ENCODE assay signal across 7 mouse cellular contexts in genomic region chr2:156143953-156144724, GRCm38 (mm10). TPM values are rescaled to one million over a fixed set of nuclear protein-coding genes. Genes with fewer than 3 reads are reported as not detected.
DNase-seq lines count a peak whose midpoint lies in the region; ATAC-seq and TF ChIP-seq lines count a peak whose summit lies in the region.

Gene Romo1 (plus strand): TSS chr2:156144039.
Gene Nfs1 (minus strand): TSS chr2:156144186.

- H3K9ac ChIP-seq in embryonic facial prominence, embryonic 12.5 days = peak within 1 kb of the TSS; percentile 81
- peak within 1 kb of the TSS; percentile 85 for H3K9ac ChIP-seq in limb, embryonic 12.5 days (replicated peaks)
- H3K9ac ChIP-seq in midbrain, embryonic 15.5 days = peak within 1 kb of the TSS; percentile 76

- peak within 1 kb of the TSS; percentile 94 for H3K27ac ChIP-seq in embryonic facial prominence, embryonic 12.5 days
- H3K27ac ChIP-seq in kidney, adult 2 months (ENCODE audit: insufficient read depth, low read depth, low read length) = peak within 1 kb of the TSS; percentile 74
- peak within 1 kb of the TSS; percentile 95 for H3K27ac ChIP-seq in limb, embryonic 12.5 days
- peak within 1 kb of the TSS; percentile 92 for H3K27ac ChIP-seq in midbrain, embryonic 15.5 days
- H3K27ac ChIP-seq in spleen, adult 2 months (ENCODE audit: insufficient read depth, low read length) = peak within 1 kb of the TSS; percentile 86

- H3K36me3 ChIP-seq in embryonic facial prominence, embryonic 12.5 days = peaks cover 28% of the 10 kb centered on the region
- peaks cover 11% of the 10 kb centered on the region for H3K36me3 ChIP-seq in kidney, adult 2 months (ENCODE audit: control insufficient read depth, insufficient read depth, low read length)
- peaks cover 34% of the 10 kb centered on the region for H3K36me3 ChIP-seq in limb, embryonic 12.5 days
- peaks cover 26% of the 10 kb centered on the region for H3K36me3 ChIP-seq in midbrain, embryonic 15.5 days (replicated peaks)
- H3K36me3 ChIP-seq in spleen, adult 2 months (ENCODE audit: control insufficient read depth, insufficient read depth, low read length) = peaks cover 20% of the 10 kb centered on the region

- TF ChIP-seq CTCF in kidney, adult 2 months (conservative IDR thresholded peaks at IDR 0.05; ENCODE audit: insufficient read depth, insufficient read length, low read depth, low read length) = no peak
- no peak for TF ChIP-seq CTCF in spleen, adult 2 months (IDR thresholded peaks at IDR 0.05; ENCODE audit: extremely low read depth, insufficient read depth, insufficient read length, insufficient replicate concordance)

- no peaks in the 10 kb centered on the region for H3K27me3 ChIP-seq in embryonic facial prominence, embryonic 12.5 days
- no peaks in the 10 kb centered on the region for H3K27me3 ChIP-seq in kidney, adult 2 months (replicated peaks; ENCODE audit: control insufficient read depth, insufficient read depth, low read length)
- H3K27me3 ChIP-seq in limb, embryonic 12.5 days = no peaks in the 10 kb centered on the region
- no peaks in the 10 kb centered on the region for H3K27me3 ChIP-seq in midbrain, embryonic 15.5 days (replicated peaks)
- no peaks in the 10 kb centered on the region for H3K27me3 ChIP-seq in spleen, adult 2 months (ENCODE audit: control insufficient read depth, insufficient read depth, low read length)

- peak; percentile 99 for ATAC-seq in embryonic facial prominence, embryonic 12.5 days (ENCODE audit: insufficient number of reproducible peaks, insufficient read depth, low FRiP score, low TSS enrichment)
- peak; percentile 99 for ATAC-seq in limb, embryonic 12.5 days (ENCODE audit: insufficient number of reproducible peaks, insufficient read depth, low FRiP score, low TSS enrichment, low read depth)
- peak; percentile 99 for ATAC-seq in midbrain, embryonic 15.5 days (replicated peaks)

- TF ChIP-seq POLR2A in kidney, adult 2 months (IDR thresholded peaks at IDR 0.05; ENCODE audit: low read depth, low read length) = peak; percentile 27
- peak; percentile 51 for TF ChIP-seq POLR2A in spleen, adult 2 months (IDR thresholded peaks at IDR 0.05; ENCODE audit: low read depth, low read length)

- WGBS in embryonic facial prominence, embryonic 12.5 days = under 1% methylated on average over 70 of the region's 70 CpGs
- WGBS in kidney, adult 2 months = under 1% methylated on average over 70 of the region's 70 CpGs
- WGBS in limb, embryonic 12.5 days = under 1% methylated on average over 69 of the region's 70 CpGs
- WGBS in midbrain, embryonic 15.5 days = under 1% methylated on average over 70 of the region's 70 CpGs
- WGBS in spleen, adult 2 months = under 1% methylated on average over 70 of the region's 70 CpGs

- H3K4me2 ChIP-seq in embryonic facial prominence, embryonic 12.5 days (replicated peaks) = peak within 1 kb of the TSS; percentile 68
- peak within 1 kb of the TSS; percentile 65 for H3K4me2 ChIP-seq in limb, embryonic 12.5 days
- H3K4me2 ChIP-seq in midbrain, embryonic 15.5 days = peak within 1 kb of the TSS; percentile 72

- H3K4me3 ChIP-seq in embryonic facial prominence, embryonic 12.5 days = peak within 1 kb of the TSS; percentile 84
- peak within 1 kb of the TSS; percentile 64 for H3K4me3 ChIP-seq in kidney, adult 2 months (ENCODE audit: insufficient read depth, low read depth, low read length)
- peak within 1 kb of the TSS; percentile 81 for H3K4me3 ChIP-seq in limb, embryonic 12.5 days (replicated peaks)
- peak within 1 kb of the TSS; percentile 82 for H3K4me3 ChIP-seq in midbrain, embryonic 15.5 days
- H3K4me3 ChIP-seq in spleen, adult 2 months (ENCODE audit: extremely low read depth, insufficient read depth, insufficient read length) = peak within 1 kb of the TSS; percentile 90

- no peaks in the 10 kb centered on the region for H3K9me3 ChIP-seq in embryonic facial prominence, embryonic 12.5 days
- no peaks in the 10 kb centered on the region for H3K9me3 ChIP-seq in limb, embryonic 12.5 days
- H3K9me3 ChIP-seq in midbrain, embryonic 15.5 days = no peaks in the 10 kb centered on the region

- DNase-seq in adrenal gland, postnatal 25 days = peak; percentile 91
- DNase-seq in heart, adult 18-20 months = peak; percentile 92 to 95
- DNase-seq in kidney, adult 2 months = peak; percentile 93
- DNase-seq in spleen, adult 2 months (ENCODE audit: low read depth in 1 of 2, low spot score in 2 of 2) = peak; percentile 84 to 91

- H3K4me1 ChIP-seq in embryonic facial prominence, embryonic 12.5 days = peaks cover 13% of the 10 kb centered on the region; the same call in 1 of the 2 replicates
- peaks cover 4% of the 10 kb centered on the region; the same call in 1 of the 2 replicates for H3K4me1 ChIP-seq in kidney, adult 2 months (ENCODE audit: control insufficient read depth, insufficient read depth, low read length)
- peaks cover 5% of the 10 kb centered on the region for H3K4me1 ChIP-seq in limb, embryonic 12.5 days (replicated peaks)
- peaks cover 19% of the 10 kb centered on the region for H3K4me1 ChIP-seq in midbrain, embryonic 15.5 days
- no peaks in the 10 kb centered on the region for H3K4me1 ChIP-seq in spleen, adult 2 months (ENCODE audit: control insufficient read depth, insufficient read depth, insufficient read length)

RNA-seq across cellular contexts. Expression of gene Romo1, which starts in this region (rescaled TPM):
- total RNA-seq in adrenal gland, postnatal 25 days (2021) = 259 and 329 TPM in 2 replicates
- polyA plus RNA-seq in embryonic facial prominence, embryonic 12.5 days (2016; fragmentation: Nextera tagmentation; extraction: Ambion mirVana) = 428 and 448 TPM in 2 replicates
- total RNA-seq in heart, adult 18-20 months (2021) = 100 to 1,000 TPM; 383 to 389 TPM
- 396 and 507 TPM in 2 replicates for polyA plus RNA-seq in kidney, adult 2 months (2012; rRNA removed)
- polyA plus RNA-seq in limb, embryonic 12.5 days (2016; fragmentation: Nextera tagmentation; extraction: Ambion mirVana) = 447 and 463 TPM in 2 replicates
- 377 and 400 TPM in 2 replicates for polyA plus RNA-seq in midbrain, embryonic 15.5 days (2015; fragmentation: Nextera tagmentation; extraction: Ambion mirVana)
- polyA plus RNA-seq in spleen, adult 2 months (2012; rRNA removed) = 129 and 151 TPM in 2 replicates

RNA-seq across cellular contexts. Expression of gene Nfs1, which starts in this region (rescaled TPM):
- total RNA-seq in adrenal gland, postnatal 25 days (2021) = 93.5 and 99.3 TPM in 2 replicates
- polyA plus RNA-seq in embryonic facial prominence, embryonic 12.5 days (2016; fragmentation: Nextera tagmentation; extraction: Ambion mirVana) = 30.7 and 34.2 TPM in 2 replicates
- 10 to 100 TPM; 93.7 to 97.1 TPM for total RNA-seq in heart, adult 18-20 months (2021)
- 112 and 138 TPM in 2 replicates for polyA plus RNA-seq in kidney, adult 2 months (2012; rRNA removed)
- polyA plus RNA-seq in limb, embryonic 12.5 days (2016; fragmentation: Nextera tagmentation; extraction: Ambion mirVana) = 32.9 and 33.7 TPM in 2 replicates
- 35.4 and 35.8 TPM in 2 replicates for polyA plus RNA-seq in midbrain, embryonic 15.5 days (2015; fragmentation: Nextera tagmentation; extraction: Ambion mirVana)
- polyA plus RNA-seq in spleen, adult 2 months (2012; rRNA removed) = 27.1 and 48.7 TPM in 2 replicates

Comparison
In these comparisons a context has a peak if more than half of its experiments do, and no peak if none do; other contexts are left out.
1. Peak in every context shown above with its lines: DNase-seq, ATAC-seq, H3K4me3 ChIP-seq and H3K27ac ChIP-seq.